Mouse (Mus musculus): Measurements from ENCODE around the gene Gm17657. TPM values are rescaled to one million over a fixed set of nuclear protein-coding genes. Genes with fewer than 3 reads are reported as not detected.

The Gm17657 gene
- polyA plus RNA-seq, 1 experiment from 2014 or later = not detected

GRCm38 (mm10) chr17:29554176-29554575 lies 4.7 kb upstream of the Gm17657 start:
- Histone ChIP-seq H3K27ac (ENCODE audit: low read depth, low read length) (no peak overlapping the region), H3K4me2 (ENCODE audit: low read depth, low read length, severe bottlenecking) (no peak overlapping the region), H3K4me3 (ENCODE audit: low read depth, low read length) (no peak overlapping the region), H3K27me3 (ENCODE audit: control insufficient read depth, insufficient read depth, low read length) (no peaks in the 10 kb centered on the region), H3K4me1 (replicated peaks; ENCODE audit: control insufficient read depth, insufficient read depth, low read length) (peaks cover 4% of the 10 kb centered on the region; the same call in 1 of the 2 replicates), H3K9ac (ENCODE audit: low read length) (no peak overlapping the region), H3K36me3 (ENCODE audit: control insufficient read depth, insufficient read depth, low read length) (no peaks in the 10 kb centered on the region), H3K9me3 (ENCODE audit: control insufficient read depth, low read length) (no peaks in the 10 kb centered on the region)
- ATAC-seq (replicated peaks; ENCODE audit: low FRiP score) (no peak), DNase-seq (ENCODE audit: low spot score) (no peak)

- ATAC-seq (replicated peaks; ENCODE audit: low FRiP score) (no peak), DNase-seq (ENCODE audit: low spot score) (no peak)
- no peak within 1 kb of the TSS for H3K27ac ChIP-seq (ENCODE audit: low read depth, low read length)
- WGBS = 90% methylated on average over 5 of the region's 5 CpGs
- no peak within 1 kb of the TSS for H3K4me2 ChIP-seq (ENCODE audit: low read depth, low read length, severe bottlenecking)
- H3K9me3 ChIP-seq (ENCODE audit: control insufficient read depth, low read length) = no peaks in the 10 kb centered on the region
- H3K4me3 ChIP-seq (ENCODE audit: low read depth, low read length) = no peak within 1 kb of the TSS
- H3K9ac ChIP-seq (ENCODE audit: low read length) = no peak within 1 kb of the TSS
- H3K36me3 ChIP-seq (ENCODE audit: control insufficient read depth, insufficient read depth, low read length) = no peaks in the 10 kb centered on the region
- H3K4me1 ChIP-seq (replicated peaks; ENCODE audit: control insufficient read depth, insufficient read depth, low read length) = peaks cover 4% of the 10 kb centered on the region; the same call in 1 of the 2 replicates
- H3K27me3 ChIP-seq (ENCODE audit: control insufficient read depth, insufficient read depth, low read length) = no peaks in the 10 kb centered on the region
Observed at GRCm38 (mm10) chr17:29552162-29552732, 2.8 kb upstream of the Gm17657 start, which contains the start of gene Tmem217. TSS of gene Tmem217 (minus strand) at chr17:29552385.

DNA sequence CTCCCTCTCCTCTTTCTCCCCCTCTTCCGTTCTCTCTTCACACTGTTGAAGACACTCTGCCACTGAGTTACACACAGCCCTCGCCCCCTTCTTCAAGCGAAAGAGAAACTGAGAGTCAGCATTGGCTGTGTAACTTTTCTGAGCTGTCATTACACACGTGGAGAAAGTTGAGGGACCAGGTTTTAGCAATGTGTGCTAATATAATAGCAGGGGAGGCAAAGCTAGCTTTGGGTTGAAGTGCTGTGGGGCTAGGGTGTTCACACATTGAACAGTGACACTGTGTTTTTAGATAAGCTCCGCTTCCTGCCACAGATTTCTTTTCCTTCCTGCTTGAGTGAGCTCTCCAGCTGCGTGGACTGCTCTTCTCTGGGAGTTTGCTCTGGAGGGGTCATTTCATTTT lies 1.6 kb upstream of the Gm17657 start:
- H3K4me3 ChIP-seq (ENCODE audit: low read depth, low read length) = no peak overlapping the region
- 65% methylated on average over 6 of the region's 6 CpGs for WGBS

DNA sequence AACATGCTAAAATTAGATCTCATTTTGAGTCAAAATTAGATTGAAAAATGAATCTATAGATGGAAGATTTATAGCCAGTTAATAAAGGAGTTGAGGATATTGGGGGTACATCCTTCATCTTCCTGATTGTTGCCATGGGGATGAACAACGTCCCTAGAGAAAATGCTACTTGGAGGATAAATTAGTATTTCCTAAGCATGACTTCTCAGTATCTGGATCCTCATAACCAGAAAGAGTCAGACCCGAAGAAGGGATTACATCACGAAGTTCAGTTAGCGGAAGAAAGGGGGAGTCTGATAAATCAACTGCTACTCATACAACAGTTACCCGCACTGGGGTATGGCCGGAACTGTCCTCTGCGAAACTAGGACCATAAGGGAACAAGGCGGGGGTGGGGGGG lies 444 bp downstream of the Gm17657 start:
- Histone ChIP-seq H3K9ac (ENCODE audit: low read length) (no peak overlapping the region), H3K27ac (ENCODE audit: low read depth, low read length) (no peak overlapping the region)
- no peak for DNase-seq (ENCODE audit: low spot score)

More for the DNA sequence above, 1.6 kb upstream of the Gm17657 start:
- H3K9me3 ChIP-seq (ENCODE audit: control insufficient read depth, low read length) = no peaks in the 10 kb centered on the region
- H3K4me1 ChIP-seq (replicated peaks; ENCODE audit: control insufficient read depth, insufficient read depth, low read length) = peaks cover 4% of the 10 kb centered on the region; the same call in 1 of the 2 replicates
- no peak overlapping the region for H3K4me2 ChIP-seq (ENCODE audit: low read depth, low read length, severe bottlenecking)
- no peak overlapping the region for H3K9ac ChIP-seq (ENCODE audit: low read length)
- H3K27me3 ChIP-seq (ENCODE audit: control insufficient read depth, insufficient read depth, low read length) = no peaks in the 10 kb centered on the region
- H3K36me3 ChIP-seq (ENCODE audit: control insufficient read depth, insufficient read depth, low read length) = no peaks in the 10 kb centered on the region
- ATAC-seq (replicated peaks; ENCODE audit: low FRiP score) (no peak), DNase-seq (ENCODE audit: low spot score) (no peak)
- H3K27ac ChIP-seq (ENCODE audit: low read depth, low read length) = no peak overlapping the region

GRCm38 (mm10) chr17:29548494-29548893 lies 944 bp downstream of the Gm17657 start:
- WGBS = 76% methylated on average over 3 of the region's 3 CpGs

More for the DNA sequence above, 444 bp downstream of the Gm17657 start:
- Histone ChIP-seq H3K36me3 (ENCODE audit: control insufficient read depth, insufficient read depth, low read length) (no peaks in the 10 kb centered on the region), H3K27me3 (ENCODE audit: control insufficient read depth, insufficient read depth, low read length) (no peaks in the 10 kb centered on the region), H3K4me2 (ENCODE audit: low read depth, low read length, severe bottlenecking) (peak overlapping the region; percentile 87), H3K4me3 (ENCODE audit: low read depth, low read length) (no peak overlapping the region), H3K4me1 (replicated peaks; ENCODE audit: control insufficient read depth, insufficient read depth, low read length) (peaks cover 4% of the 10 kb centered on the region; the same call in 1 of the 2 replicates), H3K9me3 (ENCODE audit: control insufficient read depth, low read length) (no peaks in the 10 kb centered on the region)
- 0 out of 2 replicates have a peak, but pooled peaks have one; percentile 19 for ATAC-seq (replicated peaks; ENCODE audit: low FRiP score)
- 49% methylated on average over 8 of the region's 8 CpGs for WGBS

DNA sequence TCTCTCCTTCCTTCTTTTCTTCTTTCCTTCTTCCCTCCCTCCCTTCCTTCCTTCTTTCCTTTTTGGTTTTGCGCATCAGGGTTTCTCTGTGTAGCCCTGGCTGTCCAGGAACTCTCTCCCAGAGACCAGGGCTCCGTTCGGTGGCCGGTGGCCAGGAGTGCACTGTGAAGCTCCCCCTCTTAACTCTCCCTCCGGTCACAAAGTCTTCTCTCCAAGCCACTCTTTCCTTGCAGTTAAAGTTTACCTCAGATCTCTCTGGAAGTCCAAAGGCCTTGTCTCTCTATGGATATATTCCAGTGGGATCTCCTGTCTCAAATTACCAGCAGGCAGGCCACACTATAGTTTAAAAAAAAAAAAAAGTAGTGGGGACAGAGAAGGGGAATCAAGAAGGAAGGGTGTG lies 4.2 kb downstream of the Gm17657 start:
- no peak for ATAC-seq (replicated peaks; ENCODE audit: low FRiP score)
- H3K27ac ChIP-seq (ENCODE audit: low read depth, low read length) = no peak overlapping the region

More at GRCm38 (mm10) chr17:29548494-29548893, 944 bp downstream of the Gm17657 start:
- no peak for DNase-seq (ENCODE audit: low spot score)
- H3K36me3 ChIP-seq (ENCODE audit: control insufficient read depth, insufficient read depth, low read length) = no peaks in the 10 kb centered on the region
- H3K4me2 ChIP-seq (ENCODE audit: low read depth, low read length, severe bottlenecking) = no peak overlapping the region
- peaks cover 4% of the 10 kb centered on the region; the same call in 1 of the 2 replicates for H3K4me1 ChIP-seq (replicated peaks; ENCODE audit: control insufficient read depth, insufficient read depth, low read length)
- no peaks in the 10 kb centered on the region for H3K9me3 ChIP-seq (ENCODE audit: control insufficient read depth, low read length)
- no peak overlapping the region for H3K27ac ChIP-seq (ENCODE audit: low read depth, low read length)
- ATAC-seq (replicated peaks; ENCODE audit: low FRiP score) = no peak
- H3K9ac ChIP-seq (ENCODE audit: low read length) = no peak overlapping the region
- no peaks in the 10 kb centered on the region for H3K27me3 ChIP-seq (ENCODE audit: control insufficient read depth, insufficient read depth, low read length)
- H3K4me3 ChIP-seq (ENCODE audit: low read depth, low read length) = no peak overlapping the region

DNA sequence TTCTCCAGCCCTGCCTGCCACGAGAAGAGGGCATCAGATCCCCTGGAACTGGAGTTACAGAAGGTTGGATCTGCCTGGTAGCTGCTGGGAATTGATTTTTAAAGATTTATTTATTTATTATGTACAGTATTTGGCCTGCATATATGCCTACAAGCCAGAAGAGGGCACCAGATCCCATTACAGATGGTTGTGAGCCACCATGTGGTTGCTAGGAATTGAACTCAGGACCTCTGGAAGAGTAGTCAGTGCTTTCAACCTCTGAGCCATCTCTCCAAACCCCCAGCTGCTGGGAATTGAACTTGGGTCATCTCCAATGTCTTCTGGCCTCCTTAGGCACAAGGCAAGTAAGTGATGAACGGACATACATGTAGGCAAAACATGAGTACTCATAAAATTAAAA lies 5.4 kb downstream of the Gm17657 start:
- H3K27ac ChIP-seq (ENCODE audit: low read depth, low read length) = no peak overlapping the region
- H3K4me2 ChIP-seq (ENCODE audit: low read depth, low read length, severe bottlenecking) = no peak overlapping the region
- H3K27me3 ChIP-seq (ENCODE audit: control insufficient read depth, insufficient read depth, low read length) = no peaks in the 10 kb centered on the region
- H3K4me1 ChIP-seq (replicated peaks; ENCODE audit: control insufficient read depth, insufficient read depth, low read length) = no peaks in the 10 kb centered on the region
- DNase-seq (ENCODE audit: low spot score) (no peak), ATAC-seq (replicated peaks; ENCODE audit: low FRiP score) (no peak)
- no peaks in the 10 kb centered on the region for H3K36me3 ChIP-seq (ENCODE audit: control insufficient read depth, insufficient read depth, low read length)
- 85% methylated on average over 2 of the region's 2 CpGs for whole genome bisulfite sequencing
- H3K9me3 ChIP-seq (ENCODE audit: control insufficient read depth, low read length) = no peaks in the 10 kb centered on the region
- no peak overlapping the region for H3K4me3 ChIP-seq (ENCODE audit: low read depth, low read length)
- H3K9ac ChIP-seq (ENCODE audit: low read length) = no peak overlapping the region

More for the DNA sequence above, 4.2 kb downstream of the Gm17657 start:
- no peak overlapping the region for H3K4me3 ChIP-seq (ENCODE audit: low read depth, low read length)
- no peaks in the 10 kb centered on the region for H3K9me3 ChIP-seq (ENCODE audit: control insufficient read depth, low read length)
- H3K4me2 ChIP-seq (ENCODE audit: low read depth, low read length, severe bottlenecking) = no peak overlapping the region
- 94% methylated on average over 5 of the region's 5 CpGs for WGBS
- no peak for DNase-seq (ENCODE audit: low spot score)
- no peaks in the 10 kb centered on the region for H3K36me3 ChIP-seq (ENCODE audit: control insufficient read depth, insufficient read depth, low read length)
- H3K9ac ChIP-seq (ENCODE audit: low read length) = no peak overlapping the region
- H3K4me1 ChIP-seq (replicated peaks; ENCODE audit: control insufficient read depth, insufficient read depth, low read length) = no peaks in the 10 kb centered on the region
- no peaks in the 10 kb centered on the region for H3K27me3 ChIP-seq (ENCODE audit: control insufficient read depth, insufficient read depth, low read length)

DNA sequence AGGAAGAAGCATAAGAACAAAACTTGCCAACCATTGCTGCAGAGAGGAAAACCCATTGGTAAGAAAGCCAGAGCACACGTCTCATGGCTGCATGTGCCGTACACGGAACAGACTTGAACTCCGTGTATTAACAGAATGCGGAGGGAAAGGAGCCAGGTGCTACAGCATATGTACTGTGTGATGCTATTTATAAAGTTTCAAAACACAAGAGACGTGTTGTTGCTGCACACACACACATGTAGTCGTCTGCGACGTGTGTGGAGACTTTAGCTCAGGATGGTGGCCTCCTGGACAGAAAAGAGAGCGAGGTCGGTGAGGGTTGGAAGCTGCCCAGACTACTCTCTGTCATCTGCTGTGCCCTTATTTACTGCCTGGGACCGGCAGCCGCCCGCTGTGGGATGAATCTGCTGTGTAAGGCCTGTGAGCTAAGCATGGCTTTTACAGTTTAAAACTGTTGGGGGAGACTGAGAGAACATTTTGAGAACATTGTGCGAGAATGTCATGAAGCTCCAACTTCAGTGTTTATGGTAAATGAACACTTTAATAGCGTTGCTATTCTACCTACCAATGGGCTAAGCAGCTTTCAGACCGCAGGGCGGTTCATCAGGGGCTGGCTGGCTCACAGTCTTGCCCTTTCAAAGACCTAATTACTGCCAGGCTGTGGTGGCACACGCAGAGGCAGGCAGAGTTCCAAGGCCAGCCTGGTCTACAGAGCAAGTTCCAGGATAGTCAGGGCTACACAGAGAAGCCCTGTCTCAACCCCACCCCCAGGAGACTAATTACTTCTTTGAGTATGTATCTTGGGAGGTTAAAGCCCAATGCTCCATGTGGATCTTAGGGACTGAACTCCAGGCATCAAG lies 6.4 kb downstream of the Gm17657 start:
- ATAC-seq (replicated peaks; ENCODE audit: low FRiP score) = no peak
- no peak overlapping the region for H3K4me2 ChIP-seq (ENCODE audit: low read depth, low read length, severe bottlenecking)
- 87% methylated on average over 19 of the region's 19 CpGs for WGBS
- no peak for DNase-seq (ENCODE audit: low spot score)
- no peaks in the 10 kb centered on the region for H3K9me3 ChIP-seq (ENCODE audit: control insufficient read depth, low read length)
- no peak overlapping the region for H3K4me3 ChIP-seq (ENCODE audit: low read depth, low read length)
- H3K27ac ChIP-seq (ENCODE audit: low read depth, low read length) = no peak overlapping the region
- no peaks in the 10 kb centered on the region for H3K27me3 ChIP-seq (ENCODE audit: control insufficient read depth, insufficient read depth, low read length)
- no peaks in the 10 kb centered on the region for H3K4me1 ChIP-seq (replicated peaks; ENCODE audit: control insufficient read depth, insufficient read depth, low read length)
- no peaks in the 10 kb centered on the region for H3K36me3 ChIP-seq (ENCODE audit: control insufficient read depth, insufficient read depth, low read length)
- no peak overlapping the region for H3K9ac ChIP-seq (ENCODE audit: low read length)

Measured in forebrain, embryonic 11.5 days (tissue).